Mouse (Mus musculus): Measurements from ENCODE around the gene Cdkl1. TPM values are rescaled to one million over a fixed set of nuclear protein-coding genes. Genes with fewer than 3 reads are reported as not detected.

The Cdkl1 gene
- total RNA-seq, 2 experiments from 2014 or later, result 1.2 to 1.4 TPM

- DNase-seq, result no peak
Measured at GRCm38 (mm10) chr12:69783247-69784025, 7.6 kb downstream of the Cdkl1 start.

GRCm38 (mm10) chr12:69781935-69782650 is 9.0 kb downstream of the Cdkl1 start:
- peak; percentile 89 for DNase-seq

GRCm38 (mm10) chr12:69781480-69781879 is 9.6 kb downstream of the Cdkl1 start:
- peak in 1 of 2 experiments; percentile 19 for DNase-seq

- DNase-seq, result no peak
Measured at GRCm38 (mm10) chr12:69777957-69778356, 13.1 kb downstream of the Cdkl1 start.

GRCm38 (mm10) chr12:69777341-69777730 is 13.7 kb downstream of the Cdkl1 start:
- DNase-seq, result no peak

GRCm38 (mm10) chr12:69776607-69777340 is 14.3 kb downstream of the Cdkl1 start:
- no peak for DNase-seq

GRCm38 (mm10) chr12:69768841-69769240 is 22.2 kb downstream of the Cdkl1 start:
- no peak for DNase-seq

GRCm38 (mm10) chr12:69767476-69768258 is 23.4 kb downstream of the Cdkl1 start:
- no peak for DNase-seq

- peak; percentile 22 to 37 for DNase-seq
Measured at GRCm38 (mm10) chr12:69766185-69766904, 24.7 kb downstream of the Cdkl1 start.

GRCm38 (mm10) chr12:69765543-69765942 is 25.5 kb downstream of the Cdkl1 start:
- DNase-seq, result no peak

GRCm38 (mm10) chr12:69761603-69762002 is 29.5 kb downstream of the Cdkl1 start:
- peak; percentile 23 to 25 for DNase-seq

- no peak for DNase-seq
Measured at GRCm38 (mm10) chr12:69760743-69761406, 30.2 kb downstream of the Cdkl1 start.

- no peak for DNase-seq
Measured at GRCm38 (mm10) chr12:69760014-69760413, 31.1 kb downstream of the Cdkl1 start.

- DNase-seq, result no peak
Measured at GRCm38 (mm10) chr12:69759267-69759885, 31.7 kb downstream of the Cdkl1 start.

- DNase-seq, result peak; percentile 17 to 35
Measured at GRCm38 (mm10) chr12:69758221-69759185, 32.6 kb downstream of the Cdkl1 start.

GRCm38 (mm10) chr12:69757418-69758141 is 33.5 kb downstream of the Cdkl1 start:
- DNase-seq, result peak; percentile 92 to 93

GRCm38 (mm10) chr12:69756015-69756414 is 35.1 kb downstream of the Cdkl1 start:
- no peak for DNase-seq

GRCm38 (mm10) chr12:69753936-69754335 is 37.1 kb downstream of the Cdkl1 start:
- no peak for DNase-seq

Measured in adrenal gland, postnatal 36 days (tissue).